Mouse (Mus musculus): Measurements from ENCODE around the gene Vmn2r3.

- TF ChIP-seq CTCF (IDR thresholded peaks at IDR 0.05; ENCODE audit: low read depth) (no peak), EP300 (optimal IDR thresholded peaks at IDR 0.05) (no peak)
Observed at GRCm38 (mm10) chr3:64265762-64266112, 23.8 kb downstream of the Vmn2r3 start.
